Mouse (Mus musculus) midbrain, embryonic 13.5 days (tissue): ENCODE results near the gene Gpr19. TPM values are rescaled to one million over a fixed set of nuclear protein-coding genes. Genes with fewer than 3 reads are reported as not detected.

ENCODE experiments used
- ATAC-seq: fragments of 200-750 bp; cut with Nextera tagmentation; 2 replicates; pipeline ENCODE4 v1.8.0; 2017; ENCODE audit warnings: mild to moderate bottlenecking, moderate TSS enrichment, moderate library complexity
- H3K27ac ChIP-seq: fragments of 300-500 bp; sonication (generic); 2 replicates; pipeline ENCODE4 v1.5.1; 2015; ENCODE audit warnings: inconsistent platforms, mild to moderate bottlenecking, moderate library complexity
- H3K27me3 ChIP-seq: fragments of 300-500 bp; sonication (generic); 2 replicates; pipeline ENCODE4 v1.6.1; 2015; ENCODE audit warnings: mild to moderate bottlenecking, inconsistent platforms
- H3K36me3 ChIP-seq: fragments of 300-500 bp; sonication (generic); 2 replicates; pipeline ENCODE4 v1.6.1; 2015; ENCODE audit warnings: mild to moderate bottlenecking, inconsistent platforms
- H3K4me1 ChIP-seq: fragments of 300-500 bp; sonication (generic); replicated peaks from 2 replicates; pipeline ENCODE4 v1.6.1; 2015; ENCODE audit warnings: inconsistent platforms
- H3K4me2 ChIP-seq: fragments of 300-500 bp; sonication (generic); replicated peaks from 2 replicates; pipeline ENCODE4 v1.6.1; 2015; ENCODE audit warnings: moderate library complexity, mild to moderate bottlenecking, inconsistent platforms
- H3K4me3 ChIP-seq: fragments of 300-500 bp; sonication (generic); replicated peaks from 2 replicates; pipeline ENCODE4 v1.5.1; 2015; ENCODE audit warnings: mild to moderate bottlenecking, inconsistent platforms
- H3K9ac ChIP-seq: fragments of 300-500 bp; sonication (generic); replicated peaks from 2 replicates; pipeline ENCODE4 v1.6.1; 2015; ENCODE audit warnings: mild to moderate bottlenecking, inconsistent platforms
- H3K9me3 ChIP-seq: fragments of 300-500 bp; sonication (generic); 2 replicates; pipeline ENCODE4 v1.6.1; 2016; ENCODE audit warnings: mild to moderate bottlenecking, inconsistent platforms
- WGBS: fragments of 180-500 bp; shearing (Covaris S2); methylation state at CpG from one replicate; pipeline ENCODE4 v1.1.7; 2015; 5-methylcytosine and 5-hydroxymethylcytosine counted together
- polyA plus RNA-seq: library from polyadenylated mRNA; unstranded; fragments of >200 nt; fragmentation: Nextera tagmentation; extraction: Ambion mirVana; gene quantifications from 2 replicates; pipeline ENCODE4 v1.2.1, GENCODE M21; 2015

The Gpr19 gene
- polyA plus RNA-seq, 1 experiment from 2014 or later, result 45.0 TPM

DNA sequence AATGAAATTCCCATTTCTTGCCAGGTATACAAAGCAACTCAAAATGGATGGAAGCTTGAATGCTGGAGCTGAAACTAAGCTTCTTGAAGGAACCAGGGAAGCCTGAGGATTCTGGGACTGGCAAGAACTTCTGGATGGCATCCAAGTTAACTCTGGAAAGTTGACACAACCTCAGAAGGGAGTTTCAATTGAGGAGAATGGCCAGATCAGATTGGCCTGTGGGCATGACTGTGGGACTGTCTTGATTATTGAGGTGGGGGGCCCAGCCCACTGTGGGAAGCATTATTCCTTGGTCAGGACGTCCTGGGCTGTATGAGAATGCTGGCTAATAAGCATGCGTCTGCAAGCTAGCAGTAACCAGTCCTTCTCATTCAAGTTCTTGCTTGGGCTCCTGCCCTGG, 18.3 kb downstream of the Gpr19 start:
- ATAC-seq, result no peak
- no peak overlapping the region for H3K4me3 ChIP-seq
- peaks cover 44% of the 10 kb centered on the region for H3K4me1 ChIP-seq
- no peak overlapping the region for H3K27ac ChIP-seq
- no peaks in the 10 kb centered on the region for H3K27me3 ChIP-seq
- H3K36me3 ChIP-seq, result peaks cover 28% of the 10 kb centered on the region
- 59% methylated on average over 2 of the region's 2 CpGs for WGBS
- H3K9me3 ChIP-seq, result no peaks in the 10 kb centered on the region
- H3K4me2 ChIP-seq, result no peak overlapping the region
- no peak overlapping the region for H3K9ac ChIP-seq

DNA sequence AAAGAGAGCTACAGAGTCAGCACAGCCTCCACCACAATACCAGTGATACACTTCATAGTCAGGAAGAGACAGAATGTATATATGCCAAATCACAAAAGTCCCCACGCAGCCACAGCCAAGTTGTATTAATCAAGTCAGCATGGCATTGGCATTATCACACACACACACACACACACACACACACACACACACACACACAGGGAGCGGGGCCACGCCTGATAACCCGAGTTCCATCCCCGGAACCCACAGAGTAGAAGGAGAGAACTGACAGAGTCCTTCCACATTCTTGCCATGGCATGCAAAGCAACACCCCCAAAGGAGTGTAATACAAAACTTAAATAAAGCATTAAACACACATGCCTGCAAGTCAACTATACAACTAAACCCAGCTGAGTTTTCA, 18.8 kb downstream of the Gpr19 start:
- WGBS, result 92% methylated on average over 5 of the region's 5 CpGs
- ATAC-seq, result no peak
- H3K27ac ChIP-seq, result no peak overlapping the region

DNA sequence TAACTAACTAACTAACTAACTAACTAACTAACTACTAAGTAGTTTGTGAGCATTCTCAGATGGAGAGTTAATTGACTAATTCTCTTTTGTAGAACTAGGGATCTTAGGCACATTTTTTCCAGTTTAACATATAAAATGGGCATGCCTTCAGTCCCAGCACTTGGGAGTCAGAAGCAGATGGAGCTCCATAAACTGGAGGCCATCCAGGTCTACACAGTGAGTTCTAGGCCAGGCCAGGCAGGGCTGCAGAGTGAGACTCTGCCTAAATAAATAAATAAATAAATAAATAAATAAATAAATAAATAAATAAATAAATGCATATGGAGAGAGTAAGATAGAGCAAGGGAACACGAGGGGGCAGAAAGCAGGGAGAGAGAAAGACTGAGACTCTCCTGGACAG, 20.5 kb downstream of the Gpr19 start:
- Histone ChIP-seq H3K9me3 (no peaks in the 10 kb centered on the region), H3K27ac (no peak overlapping the region), H3K27me3 (no peaks in the 10 kb centered on the region), H3K4me3 (no peak overlapping the region), H3K9ac (no peak overlapping the region), H3K4me1 (peaks cover 25% of the 10 kb centered on the region), H3K36me3 (peaks cover 43% of the 10 kb centered on the region), H3K4me2 (no peak overlapping the region)
- 89% methylated on average over 1 of the region's 1 CpGs for WGBS
- ATAC-seq, result no peak

More for the DNA sequence above, 18.8 kb downstream of the Gpr19 start:
- Histone ChIP-seq H3K36me3 (peaks cover 31% of the 10 kb centered on the region), H3K4me3 (no peak overlapping the region), H3K4me2 (no peak overlapping the region), H3K9ac (no peak overlapping the region), H3K4me1 (peaks cover 39% of the 10 kb centered on the region), H3K9me3 (no peaks in the 10 kb centered on the region), H3K27me3 (no peaks in the 10 kb centered on the region)

DNA sequence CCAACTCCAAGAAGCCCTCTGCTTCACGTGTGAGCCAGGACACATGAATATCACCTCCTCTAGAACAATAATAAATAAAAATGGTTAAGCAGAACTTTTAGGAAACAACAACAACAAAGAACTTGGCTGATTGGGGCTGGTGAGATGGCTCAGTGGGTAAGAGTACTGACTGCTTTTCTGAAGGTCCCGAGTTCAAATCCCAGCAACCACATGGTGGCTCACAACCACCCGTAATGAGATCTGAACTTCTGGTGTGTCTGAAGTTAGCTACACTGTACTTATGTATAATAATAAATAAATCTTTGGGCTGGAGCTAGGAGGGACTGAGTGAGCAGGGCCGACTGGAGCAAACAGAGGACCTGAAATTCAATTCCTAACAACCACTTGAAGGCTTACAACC, 21.1 kb downstream of the Gpr19 start:
- WGBS, result 94% methylated on average over 4 of the region's 4 CpGs
- no peak for ATAC-seq
- H3K4me2 ChIP-seq, result no peak overlapping the region
- no peak overlapping the region for H3K9ac ChIP-seq
- no peaks in the 10 kb centered on the region for H3K9me3 ChIP-seq
- no peak overlapping the region for H3K4me3 ChIP-seq
- H3K27me3 ChIP-seq, result no peaks in the 10 kb centered on the region
- H3K36me3 ChIP-seq, result peaks cover 40% of the 10 kb centered on the region
- peaks cover 22% of the 10 kb centered on the region for H3K4me1 ChIP-seq
- no peak overlapping the region for H3K27ac ChIP-seq

DNA sequence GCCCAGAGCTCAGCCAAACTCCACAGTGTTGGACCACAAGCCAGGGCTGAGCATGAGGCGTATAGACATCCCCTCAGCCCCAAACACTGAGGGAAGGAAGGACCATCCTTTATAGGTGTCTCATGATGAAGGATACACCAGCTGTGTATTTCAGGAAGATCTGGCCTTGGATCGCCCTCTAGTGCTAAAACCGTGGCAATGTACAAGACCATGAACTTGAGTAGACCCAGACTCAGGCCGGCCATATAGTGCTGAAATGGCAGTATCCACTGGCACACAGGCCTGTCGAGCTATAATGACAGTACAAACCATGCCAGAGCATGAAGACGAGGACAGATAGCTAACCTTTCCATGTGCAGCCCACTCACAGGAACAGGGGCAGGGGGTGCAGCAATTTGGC, 21.6 kb downstream of the Gpr19 start:
- WGBS, result 89% methylated on average over 6 of the region's 6 CpGs
- H3K4me1 ChIP-seq, result peaks cover 22% of the 10 kb centered on the region
- no peak overlapping the region for H3K27ac ChIP-seq
- peaks cover 38% of the 10 kb centered on the region for H3K36me3 ChIP-seq
- H3K9me3 ChIP-seq, result no peaks in the 10 kb centered on the region
- H3K9ac ChIP-seq, result no peak overlapping the region
- no peak overlapping the region for H3K4me3 ChIP-seq
- H3K4me2 ChIP-seq, result no peak overlapping the region
- no peaks in the 10 kb centered on the region for H3K27me3 ChIP-seq
- ATAC-seq, result no peak

DNA sequence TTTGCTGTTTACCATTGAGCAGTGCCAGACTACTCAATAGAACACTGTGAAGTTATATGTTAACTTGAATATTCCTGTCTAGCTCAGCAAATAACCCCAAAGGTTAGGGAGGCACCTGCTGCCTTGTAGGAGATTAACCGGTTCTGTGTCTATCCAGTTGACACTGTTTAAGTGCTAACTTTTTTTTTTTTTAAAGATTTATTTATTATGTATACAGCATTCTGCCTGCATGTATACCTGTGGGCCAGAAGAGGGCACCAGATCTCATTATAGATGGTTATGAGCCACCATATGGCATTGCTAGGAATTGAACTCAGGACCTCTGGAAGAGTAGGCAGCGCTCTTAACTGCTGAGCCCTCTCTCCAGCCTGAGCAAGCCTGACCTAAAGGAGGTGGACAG, 25.4 kb downstream of the Gpr19 start:
- Histone ChIP-seq H3K4me3 (no peak overlapping the region), H3K27me3 (no peaks in the 10 kb centered on the region), H3K4me2 (no peak overlapping the region), H3K9ac (no peak overlapping the region), H3K27ac (no peak overlapping the region), H3K9me3 (0 out of 2 replicates have a peak, but pooled peaks cover 5% of the 10 kb centered on the region), H3K36me3 (peaks cover 74% of the 10 kb centered on the region), H3K4me1 (no peaks in the 10 kb centered on the region)
- 89% methylated on average over 2 of the region's 2 CpGs for WGBS
- ATAC-seq, result no peak

DNA sequence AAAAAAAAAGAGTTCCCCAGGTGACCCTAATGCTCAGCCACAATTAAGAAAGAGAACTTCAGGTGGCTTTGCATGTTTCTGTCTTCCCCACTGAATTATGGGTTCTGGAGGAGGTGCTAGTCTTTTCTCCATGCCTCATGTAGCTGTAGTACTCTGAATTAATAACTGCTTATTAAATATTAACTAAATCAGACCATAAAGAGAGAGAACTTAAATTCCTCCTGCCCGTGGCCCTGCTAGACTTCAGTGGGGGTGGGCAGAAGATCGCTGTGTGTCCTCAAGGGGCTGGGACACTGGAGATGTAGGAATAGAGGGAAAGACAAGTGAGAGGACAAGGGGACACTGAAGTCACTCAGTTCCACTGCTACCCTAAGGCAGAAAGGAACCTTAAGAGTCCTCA, 26.1 kb downstream of the Gpr19 start:
- H3K27me3 ChIP-seq, result no peaks in the 10 kb centered on the region
- H3K36me3 ChIP-seq, result peaks cover 81% of the 10 kb centered on the region
- no peaks in the 10 kb centered on the region for H3K4me1 ChIP-seq
- no peak for ATAC-seq
- 0 out of 2 replicates have a peak, but pooled peaks cover 5% of the 10 kb centered on the region for H3K9me3 ChIP-seq
- H3K27ac ChIP-seq, result no peak overlapping the region
- H3K4me3 ChIP-seq, result no peak overlapping the region
- no peak overlapping the region for H3K4me2 ChIP-seq
- no peak overlapping the region for H3K9ac ChIP-seq
- 95% methylated on average over 2 of the region's 2 CpGs for WGBS

DNA sequence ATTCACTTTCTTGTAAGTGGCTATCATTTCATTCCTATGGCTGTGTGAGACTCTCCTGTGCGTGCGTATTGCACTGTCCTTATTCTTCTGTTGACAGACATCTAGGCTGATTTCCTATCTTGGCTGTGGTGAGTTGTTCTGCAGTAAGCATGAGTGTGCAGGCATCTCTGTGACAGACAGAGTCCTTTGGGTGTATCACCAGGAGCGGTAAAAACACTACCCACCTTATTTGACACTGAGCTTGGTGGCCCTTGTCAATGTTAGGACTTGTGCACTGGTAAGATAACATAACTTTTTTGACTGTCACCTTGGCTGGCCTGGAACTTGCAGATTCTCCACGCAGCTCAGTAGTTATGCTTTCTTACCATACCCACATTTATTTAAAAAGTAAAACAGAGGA, 27.5 kb downstream of the Gpr19 start:
- Histone ChIP-seq H3K9me3 (0 out of 2 replicates have a peak, but pooled peaks cover 5% of the 10 kb centered on the region), H3K27me3 (no peaks in the 10 kb centered on the region), H3K36me3 (peaks cover 82% of the 10 kb centered on the region), H3K4me3 (no peak overlapping the region), H3K9ac (no peak overlapping the region), H3K27ac (no peak overlapping the region), H3K4me1 (no peaks in the 10 kb centered on the region), H3K4me2 (no peak overlapping the region)
- no peak for ATAC-seq
- 97% methylated on average over 4 of the region's 4 CpGs for WGBS

DNA sequence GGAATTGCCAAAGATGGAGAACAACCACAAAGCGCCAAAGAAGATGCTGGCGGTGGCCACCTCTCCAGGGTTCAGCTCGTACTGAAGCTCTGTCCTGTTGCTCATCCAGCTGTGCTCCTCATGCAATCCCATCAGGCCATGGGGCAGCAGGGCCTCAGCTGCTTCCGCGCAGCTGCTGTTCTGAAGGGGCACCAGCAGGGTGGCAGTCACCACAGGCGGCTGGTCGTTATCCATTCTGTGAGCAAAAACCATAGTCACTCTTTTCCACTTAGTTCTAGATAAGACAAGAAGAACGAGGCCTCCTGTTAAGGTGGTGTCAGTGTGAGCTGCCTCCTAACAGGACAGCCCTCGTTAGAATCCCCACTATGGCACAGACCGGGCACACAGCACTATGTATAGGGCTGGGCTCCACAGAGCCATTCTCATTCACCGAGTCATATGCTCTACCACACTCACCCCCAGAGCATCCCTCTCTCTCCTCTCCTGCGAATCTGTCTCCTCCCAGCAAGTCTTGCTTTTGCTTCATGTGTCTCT, 28.1 kb downstream of the Gpr19 start:
- WGBS, result 91% methylated on average over 12 of the region's 12 CpGs
- Histone ChIP-seq H3K4me2 (no peak overlapping the region), H3K4me1 (no peaks in the 10 kb centered on the region), H3K9ac (no peak overlapping the region), H3K27ac (no peak overlapping the region), H3K27me3 (no peaks in the 10 kb centered on the region), H3K4me3 (no peak overlapping the region), H3K9me3 (0 out of 2 replicates have a peak, but pooled peaks cover 5% of the 10 kb centered on the region), H3K36me3 (peaks cover 83% of the 10 kb centered on the region)
- ATAC-seq, result no peak

DNA sequence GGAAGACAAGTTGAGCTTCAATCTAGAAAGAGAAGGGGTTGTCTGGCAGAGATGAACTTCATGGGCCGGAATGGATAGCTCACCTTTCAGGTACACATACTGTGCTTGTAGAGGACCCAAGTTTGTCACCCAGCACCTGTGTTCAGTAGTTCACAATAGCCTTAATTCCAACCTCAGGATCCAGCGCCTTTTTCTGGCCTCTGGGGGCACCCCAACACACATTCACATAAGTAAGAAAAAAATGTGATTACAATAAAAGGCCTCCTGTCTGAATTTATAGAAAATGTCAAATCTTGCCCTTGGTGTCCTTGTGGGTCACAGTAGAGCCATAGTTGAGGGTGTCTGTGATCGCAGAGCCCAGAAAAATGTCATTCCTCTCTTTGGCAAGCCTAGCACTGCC, 31.1 kb downstream of the Gpr19 start:
- WGBS, result 94% methylated on average over 3 of the region's 3 CpGs
- Histone ChIP-seq H3K4me3 (no peak overlapping the region), H3K9ac (no peak overlapping the region), H3K27me3 (no peaks in the 10 kb centered on the region), H3K27ac (no peak overlapping the region), H3K9me3 (0 out of 2 replicates have a peak, but pooled peaks cover 5% of the 10 kb centered on the region), H3K4me2 (no peak overlapping the region), H3K4me1 (peaks cover 9% of the 10 kb centered on the region), H3K36me3 (peaks cover 63% of the 10 kb centered on the region)
- ATAC-seq, result no peak

DNA sequence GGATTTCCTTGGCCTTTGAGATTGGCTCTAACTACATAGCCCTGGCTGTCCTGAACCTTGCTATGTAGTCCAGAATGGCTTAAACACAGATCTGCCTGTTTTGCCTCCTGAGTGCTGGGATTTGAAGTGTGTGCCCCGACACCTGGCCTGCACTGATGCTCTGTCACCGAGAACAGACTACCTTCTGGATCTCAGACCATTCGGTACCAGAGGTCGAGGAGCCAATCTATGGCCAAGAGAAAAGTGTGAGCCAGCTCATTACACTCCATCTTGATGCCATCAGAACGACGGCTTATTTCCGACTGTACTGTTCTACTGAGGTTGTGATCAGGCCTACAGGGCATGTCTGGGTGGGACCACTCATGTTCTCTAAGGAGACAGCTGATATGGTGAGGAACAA, 32.3 kb downstream of the Gpr19 start:
- Histone ChIP-seq H3K27ac (no peak overlapping the region), H3K4me1 (peaks cover 19% of the 10 kb centered on the region)
- WGBS, result 96% methylated on average over 7 of the region's 7 CpGs

DNA sequence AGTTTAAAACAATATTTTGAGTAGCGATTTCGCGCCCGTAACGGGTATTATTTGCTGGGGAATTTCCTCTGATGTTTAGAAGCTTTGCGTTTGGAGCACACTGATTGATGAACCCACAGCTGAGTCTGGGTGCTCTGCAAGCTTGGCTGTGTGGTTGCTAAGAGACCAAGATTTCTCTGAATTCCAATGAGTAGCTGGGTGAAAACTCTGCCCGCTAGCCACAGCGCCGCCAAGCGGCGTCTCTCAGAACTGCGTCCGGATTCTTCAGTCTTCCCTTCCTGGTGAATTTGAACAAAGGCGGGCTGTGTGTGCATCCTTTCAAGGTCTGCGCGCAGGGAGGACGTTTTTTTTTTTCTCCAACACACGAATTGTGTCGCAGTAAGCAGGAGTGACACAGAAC, 35.2 kb downstream of the Gpr19 start:
- WGBS, result 1% methylated on average over 19 of the region's 19 CpGs
- H3K4me3 ChIP-seq, result peak overlapping the region; percentile 37
- H3K36me3 ChIP-seq, result peaks cover 28% of the 10 kb centered on the region
- H3K9ac ChIP-seq, result peak overlapping the region; percentile 41; the same call in 1 of the 2 replicates
- no peaks in the 10 kb centered on the region for H3K27me3 ChIP-seq
- peaks cover 19% of the 10 kb centered on the region for H3K4me1 ChIP-seq
- H3K4me2 ChIP-seq, result peak overlapping the region; percentile 58
- peak overlapping the region; percentile 86 for H3K27ac ChIP-seq
- ATAC-seq, result peak; percentile 93
- H3K9me3 ChIP-seq, result no peaks in the 10 kb centered on the region

More for the DNA sequence above, 32.3 kb downstream of the Gpr19 start:
- Histone ChIP-seq H3K27me3 (no peaks in the 10 kb centered on the region), H3K36me3 (peaks cover 52% of the 10 kb centered on the region), H3K4me3 (no peak overlapping the region), H3K9me3 (0 out of 2 replicates have a peak, but pooled peaks cover 5% of the 10 kb centered on the region), H3K4me2 (no peak overlapping the region), H3K9ac (no peak overlapping the region)
- ATAC-seq, result no peak

DNA sequence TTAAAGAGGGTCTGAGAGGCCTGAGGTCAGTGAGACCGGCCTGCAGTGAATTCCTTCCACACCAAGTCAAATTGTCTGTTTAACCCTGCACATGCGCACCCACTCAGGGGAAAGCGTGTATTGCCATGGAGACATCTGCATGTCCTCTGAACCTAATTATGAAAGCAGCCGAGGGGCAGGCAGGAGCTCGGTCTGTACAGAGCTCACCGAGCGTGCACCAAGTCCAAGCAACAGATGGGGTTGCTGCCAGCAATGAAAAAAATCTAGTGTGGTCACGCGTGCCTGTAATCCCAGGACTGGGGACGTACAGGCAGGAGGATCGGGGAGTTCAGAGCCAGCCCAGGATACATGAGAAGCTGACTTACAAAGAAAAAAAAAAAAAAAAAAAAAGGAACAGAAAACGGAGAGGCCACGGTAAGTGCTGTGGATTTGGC, 35.7 kb downstream of the Gpr19 start:
- H3K27me3 ChIP-seq, result no peaks in the 10 kb centered on the region
- H3K9me3 ChIP-seq, result no peaks in the 10 kb centered on the region
- peak overlapping the region; percentile 58 for H3K4me2 ChIP-seq
- peak overlapping the region; percentile 37 for H3K4me3 ChIP-seq
- peaks cover 23% of the 10 kb centered on the region for H3K36me3 ChIP-seq
- peak; percentile 86 for ATAC-seq
- peak overlapping the region; percentile 37 for H3K9ac ChIP-seq
- peak overlapping the region; percentile 86 for H3K27ac ChIP-seq
- WGBS, result 6% methylated on average over 13 of the region's 13 CpGs
- H3K4me1 ChIP-seq, result peaks cover 19% of the 10 kb centered on the region
